Mouse (Mus musculus): ENCODE results near the gene Arpin.

- no peak for TF ChIP-seq CTCF (IDR thresholded peaks at IDR 0.05)
- no peak for TF ChIP-seq EP300 (IDR thresholded peaks at IDR 0.05)
These were observed 33.2 kb upstream of the Arpin start for GRCm38 (mm10) chr7:79968326-79968725.
